Mouse (Mus musculus): ENCODE measurements at regions not wholly inside any gene's neighbourhood (a gene's known extent, or its start where the extent isn't known, plus 50 kb on each side); places are given as distances from the start of the nearest gene placed in this dataset.

- H3K4me3 ChIP-seq (ENCODE audit: low read length): no peak overlapping the region
- ATAC-seq (replicated peaks; ENCODE audit: extremely low read depth, insufficient read depth, low FRiP score): no peak
- no peak overlapping the region for H3K4me2 ChIP-seq (ENCODE audit: low read depth, low read length)
- H3K9ac ChIP-seq (ENCODE audit: low read length): no peak overlapping the region
- WGBS: 84% methylated on average over 10 of the region's 10 CpGs
- peaks cover 2% of the 10 kb centered on the region; the same call in 1 of the 2 replicates for H3K27me3 ChIP-seq (ENCODE audit: control insufficient read depth, insufficient read depth, low read length)
- no peaks in the 10 kb centered on the region for H3K36me3 ChIP-seq (ENCODE audit: control insufficient read depth, insufficient read depth)
- H3K4me1 ChIP-seq (ENCODE audit: control insufficient read depth, insufficient read depth, low read length): 0 out of 2 replicates have a peak, but pooled peaks cover 3% of the 10 kb centered on the region
- H3K9me3 ChIP-seq (replicated peaks; ENCODE audit: control insufficient read depth, low read length): no peaks in the 10 kb centered on the region
- no peak overlapping the region for H3K27ac ChIP-seq (ENCODE audit: low read length)
Observed at GRCm38 (mm10) chr11:112952356-112952755, 170.3 kb downstream of the Sox9 start.

- Histone ChIP-seq H3K9me3 (replicated peaks; ENCODE audit: control insufficient read depth, low read length) (no peaks in the 10 kb centered on the region), H3K4me3 (ENCODE audit: low read length) (no peak overlapping the region), H3K4me1 (ENCODE audit: control insufficient read depth, insufficient read depth, low read length) (0 out of 2 replicates have a peak, but pooled peaks cover 3% of the 10 kb centered on the region), H3K4me2 (ENCODE audit: low read depth, low read length) (no peak overlapping the region), H3K36me3 (ENCODE audit: control insufficient read depth, insufficient read depth) (no peaks in the 10 kb centered on the region), H3K27me3 (ENCODE audit: control insufficient read depth, insufficient read depth, low read length) (peaks cover 5% of the 10 kb centered on the region; the same call in 1 of the 2 replicates), H3K9ac (ENCODE audit: low read length) (no peak overlapping the region), H3K27ac (ENCODE audit: low read length) (no peak overlapping the region)
- no peak for ATAC-seq (replicated peaks; ENCODE audit: extremely low read depth, insufficient read depth, low FRiP score)
- WGBS: 57% methylated on average over 4 of the region's 4 CpGs
Observed at GRCm38 (mm10) chr11:112953491-112953890, 171.5 kb downstream of the Sox9 start.

GRCm38 (mm10) chr11:112956748-112957440 is 174.9 kb downstream of the Sox9 start:
- Histone ChIP-seq H3K9ac (ENCODE audit: low read length) (no peak overlapping the region), H3K4me1 (ENCODE audit: control insufficient read depth, insufficient read depth, low read length) (0 out of 2 replicates have a peak, but pooled peaks cover 3% of the 10 kb centered on the region), H3K27ac (ENCODE audit: low read length) (no peak overlapping the region), H3K4me3 (ENCODE audit: low read length) (no peak overlapping the region), H3K4me2 (ENCODE audit: low read depth, low read length) (no peak overlapping the region), H3K36me3 (ENCODE audit: control insufficient read depth, insufficient read depth) (no peaks in the 10 kb centered on the region), H3K9me3 (replicated peaks; ENCODE audit: control insufficient read depth, low read length) (no peaks in the 10 kb centered on the region), H3K27me3 (ENCODE audit: control insufficient read depth, insufficient read depth, low read length) (peaks cover 14% of the 10 kb centered on the region; the same call in 1 of the 2 replicates)
- 68% methylated on average over 5 of the region's 5 CpGs for WGBS
- no peak for ATAC-seq (replicated peaks; ENCODE audit: extremely low read depth, insufficient read depth, low FRiP score)

- Histone ChIP-seq H3K27ac (ENCODE audit: low read length) (no peak overlapping the region), H3K9ac (ENCODE audit: low read length) (no peak overlapping the region), H3K36me3 (ENCODE audit: control insufficient read depth, insufficient read depth) (no peaks in the 10 kb centered on the region), H3K9me3 (replicated peaks; ENCODE audit: control insufficient read depth, low read length) (no peaks in the 10 kb centered on the region), H3K27me3 (ENCODE audit: control insufficient read depth, insufficient read depth, low read length) (peaks cover 15% of the 10 kb centered on the region), H3K4me2 (ENCODE audit: low read depth, low read length) (no peak overlapping the region), H3K4me1 (ENCODE audit: control insufficient read depth, insufficient read depth, low read length) (no peaks in the 10 kb centered on the region), H3K4me3 (ENCODE audit: low read length) (no peak overlapping the region)
- WGBS: 11% methylated on average over 5 of the region's 5 CpGs
- ATAC-seq (replicated peaks; ENCODE audit: extremely low read depth, insufficient read depth, low FRiP score): no peak
Observed at GRCm38 (mm10) chr11:112959609-112960008, 177.6 kb downstream of the Sox9 start.

- 58% methylated on average over 8 of the region's 8 CpGs for WGBS
- ATAC-seq (replicated peaks; ENCODE audit: extremely low read depth, insufficient read depth, low FRiP score): no peak
Observed at GRCm38 (mm10) chr11:112973286-112973685, 191.3 kb downstream of the Sox9 start.

GRCm38 (mm10) chr11:112974893-112975292 is 192.9 kb downstream of the Sox9 start:
- Histone ChIP-seq H3K27me3 (ENCODE audit: control insufficient read depth, insufficient read depth, low read length) (peaks cover 14% of the 10 kb centered on the region), H3K4me2 (ENCODE audit: low read depth, low read length) (no peak overlapping the region), H3K9me3 (replicated peaks; ENCODE audit: control insufficient read depth, low read length) (no peaks in the 10 kb centered on the region), H3K27ac (ENCODE audit: low read length) (no peak overlapping the region), H3K4me1 (ENCODE audit: control insufficient read depth, insufficient read depth, low read length) (peaks cover 14% of the 10 kb centered on the region), H3K9ac (ENCODE audit: low read length) (no peak overlapping the region), H3K4me3 (ENCODE audit: low read length) (no peak overlapping the region), H3K36me3 (ENCODE audit: control insufficient read depth, insufficient read depth) (no peaks in the 10 kb centered on the region)
- WGBS: 81% methylated on average over 7 of the region's 7 CpGs
- no peak for ATAC-seq (replicated peaks; ENCODE audit: extremely low read depth, insufficient read depth, low FRiP score)

More at GRCm38 (mm10) chr11:112973286-112973685, 191.3 kb downstream of the Sox9 start:
- Histone ChIP-seq H3K36me3 (ENCODE audit: control insufficient read depth, insufficient read depth) (no peaks in the 10 kb centered on the region), H3K9ac (ENCODE audit: low read length) (no peak overlapping the region), H3K4me3 (ENCODE audit: low read length) (no peak overlapping the region), H3K4me1 (ENCODE audit: control insufficient read depth, insufficient read depth, low read length) (peaks cover 4% of the 10 kb centered on the region; the same call in 1 of the 2 replicates), H3K27ac (ENCODE audit: low read length) (no peak overlapping the region), H3K27me3 (ENCODE audit: control insufficient read depth, insufficient read depth, low read length) (peaks cover 10% of the 10 kb centered on the region), H3K4me2 (ENCODE audit: low read depth, low read length) (no peak overlapping the region), H3K9me3 (replicated peaks; ENCODE audit: control insufficient read depth, low read length) (no peaks in the 10 kb centered on the region)

- Histone ChIP-seq H3K27me3 (ENCODE audit: control insufficient read depth, insufficient read depth, low read length) (peaks cover 14% of the 10 kb centered on the region), H3K4me2 (ENCODE audit: low read depth, low read length) (no peak overlapping the region), H3K4me1 (ENCODE audit: control insufficient read depth, insufficient read depth, low read length) (peaks cover 14% of the 10 kb centered on the region), H3K36me3 (ENCODE audit: control insufficient read depth, insufficient read depth) (no peaks in the 10 kb centered on the region), H3K27ac (ENCODE audit: low read length) (no peak overlapping the region), H3K9me3 (replicated peaks; ENCODE audit: control insufficient read depth, low read length) (no peaks in the 10 kb centered on the region), H3K4me3 (ENCODE audit: low read length) (no peak overlapping the region), H3K9ac (ENCODE audit: low read length) (no peak overlapping the region)
- ATAC-seq (replicated peaks; ENCODE audit: extremely low read depth, insufficient read depth, low FRiP score): no peak
- 28% methylated on average over 12 of the region's 12 CpGs for WGBS
Observed at GRCm38 (mm10) chr11:112976914-112977785, 195.1 kb downstream of the Sox9 start.

GRCm38 (mm10) chr11:112978884-112979283 is 196.9 kb downstream of the Sox9 start:
- Histone ChIP-seq H3K9me3 (replicated peaks; ENCODE audit: control insufficient read depth, low read length) (no peaks in the 10 kb centered on the region), H3K36me3 (ENCODE audit: control insufficient read depth, insufficient read depth) (no peaks in the 10 kb centered on the region), H3K9ac (ENCODE audit: low read length) (no peak overlapping the region), H3K27me3 (ENCODE audit: control insufficient read depth, insufficient read depth, low read length) (peaks cover 14% of the 10 kb centered on the region), H3K4me2 (ENCODE audit: low read depth, low read length) (peak overlapping the region; percentile 1; the same call in 1 of the 2 replicates), H3K4me1 (ENCODE audit: control insufficient read depth, insufficient read depth, low read length) (peaks cover 14% of the 10 kb centered on the region), H3K4me3 (ENCODE audit: low read length) (no peak overlapping the region), H3K27ac (ENCODE audit: low read length) (peak overlapping the region; percentile 46; the same call in 1 of the 2 replicates)
- 13% methylated on average over 6 of the region's 6 CpGs for WGBS
- peak; percentile 69 for ATAC-seq (replicated peaks; ENCODE audit: extremely low read depth, insufficient read depth, low FRiP score)

GRCm38 (mm10) chr11:112979413-112979812 is 197.4 kb downstream of the Sox9 start:
- no peak overlapping the region for H3K9ac ChIP-seq (ENCODE audit: low read length)
- 46% methylated on average over 10 of the region's 10 CpGs for WGBS
- no peak overlapping the region for H3K4me3 ChIP-seq (ENCODE audit: low read length)
- ATAC-seq (replicated peaks; ENCODE audit: extremely low read depth, insufficient read depth, low FRiP score): no peak
- H3K27ac ChIP-seq (ENCODE audit: low read length): peak overlapping the region; percentile 46; the same call in 1 of the 2 replicates
- no peaks in the 10 kb centered on the region for H3K36me3 ChIP-seq (ENCODE audit: control insufficient read depth, insufficient read depth)
- H3K4me1 ChIP-seq (ENCODE audit: control insufficient read depth, insufficient read depth, low read length): peaks cover 14% of the 10 kb centered on the region
- H3K4me2 ChIP-seq (ENCODE audit: low read depth, low read length): no peak overlapping the region
- H3K27me3 ChIP-seq (ENCODE audit: control insufficient read depth, insufficient read depth, low read length): peaks cover 14% of the 10 kb centered on the region
- no peaks in the 10 kb centered on the region for H3K9me3 ChIP-seq (replicated peaks; ENCODE audit: control insufficient read depth, low read length)

All from heart, embryonic 16.5 days (tissue).